Mouse (Mus musculus) kidney, embryonic 16.5 days (tissue): Measurements from ENCODE around the gene Gls. TPM values are rescaled to one million over a fixed set of nuclear protein-coding genes. Genes with fewer than 3 reads are reported as not detected.

Experiments used
- ATAC-seq: fragments of 200-750 bp; cut with Nextera tagmentation; 2 replicates; pipeline ENCODE4 v1.8.0; 2017; ENCODE audit warnings: moderate TSS enrichment; ENCODE audit not compliant: low FRiP score, low TSS enrichment
- H3K27ac ChIP-seq: fragments of 300-500 bp; sonication (generic); 2 replicates; pipeline ENCODE4 v1.5.1; 2014; ENCODE audit warnings: low read length
- H3K27me3 ChIP-seq: fragments of 300-500 bp; sonication (generic); 2 replicates; pipeline ENCODE4 v1.6.1; 2014; ENCODE audit warnings: low read length, control low read depth, mixed read lengths; ENCODE audit not compliant: insufficient read depth
- H3K36me3 ChIP-seq: fragments of 300-500 bp; sonication (generic); 2 replicates; pipeline ENCODE4 v1.6.1; 2014; ENCODE audit warnings: low read length, control low read depth, mixed read lengths; ENCODE audit not compliant: insufficient read depth
- H3K4me1 ChIP-seq: fragments of 300-500 bp; sonication (generic); 2 replicates; pipeline ENCODE4 v1.6.1; 2014; ENCODE audit warnings: low read length, control low read depth, mixed read lengths; ENCODE audit not compliant: insufficient read depth
- H3K4me2 ChIP-seq: fragments of 300-500 bp; sonication (generic); replicated peaks from 2 replicates; pipeline ENCODE4 v1.6.1; 2014; ENCODE audit warnings: low read depth, low read length
- H3K4me3 ChIP-seq: fragments of 300-500 bp; sonication (generic); 2 replicates; pipeline ENCODE4 v1.5.1; 2014; ENCODE audit warnings: mild to moderate bottlenecking, low read length
- H3K9ac ChIP-seq: fragments of 300-500 bp; sonication (generic); replicated peaks from 2 replicates; pipeline ENCODE4 v1.6.1; 2014; ENCODE audit warnings: low read length
- H3K9me3 ChIP-seq: fragments of 300-500 bp; sonication (generic); 2 replicates; pipeline ENCODE4 v1.6.1; 2016; ENCODE audit warnings: low read length, control low read depth
- WGBS: fragments of 180-500 bp; shearing (Covaris S2); extraction: QIAGEN DNeasy Blood & Tissue Kit; methylation state at CpG from one replicate; pipeline ENCODE4 v1.1.7; 2014; 5-methylcytosine and 5-hydroxymethylcytosine counted together
- polyA plus RNA-seq: library from polyadenylated mRNA; unstranded; fragments of >200 nt; fragmentation: Nextera tagmentation; extraction: Ambion mirVana; gene quantifications from 2 replicates; pipeline ENCODE4 v1.2.1, GENCODE M21; 2015

Gls gene
- polyA plus RNA-seq, 1 experiment from 2014 or later: 18.9 TPM

- no peaks in the 10 kb centered on the region for H3K27me3 ChIP-seq
- H3K4me2 ChIP-seq: no peak overlapping the region
- H3K9ac ChIP-seq: no peak overlapping the region
- 53% methylated on average over 3 of the region's 3 CpGs for WGBS
- ATAC-seq: no peak
- no peaks in the 10 kb centered on the region for H3K4me1 ChIP-seq
- H3K27ac ChIP-seq: no peak overlapping the region
- H3K36me3 ChIP-seq: no peaks in the 10 kb centered on the region
- no peaks in the 10 kb centered on the region for H3K9me3 ChIP-seq
- H3K4me3 ChIP-seq: no peak overlapping the region
These were observed 34.6 kb upstream of the Gls start for GRCm38 (mm10) chr1:52267606-52268005.

- no peak overlapping the region for H3K27ac ChIP-seq
- no peaks in the 10 kb centered on the region for H3K36me3 ChIP-seq
- no peak overlapping the region for H3K4me2 ChIP-seq
- H3K27me3 ChIP-seq: no peaks in the 10 kb centered on the region
- WGBS: 76% methylated on average over 3 of the region's 3 CpGs
- ATAC-seq: no peak
- no peaks in the 10 kb centered on the region for H3K9me3 ChIP-seq
- no peak overlapping the region for H3K4me3 ChIP-seq
- no peak overlapping the region for H3K9ac ChIP-seq
- no peaks in the 10 kb centered on the region for H3K4me1 ChIP-seq
These were observed 33.0 kb upstream of the Gls start for GRCm38 (mm10) chr1:52265886-52266516.

- H3K4me1 ChIP-seq: no peaks in the 10 kb centered on the region
- H3K27ac ChIP-seq: no peak overlapping the region
- no peak overlapping the region for H3K9ac ChIP-seq
- WGBS: 39% methylated on average over 3 of the region's 3 CpGs
- H3K4me2 ChIP-seq: no peak overlapping the region
- H3K36me3 ChIP-seq: no peaks in the 10 kb centered on the region
- no peaks in the 10 kb centered on the region for H3K27me3 ChIP-seq
- no peak for ATAC-seq
- no peak overlapping the region for H3K4me3 ChIP-seq
- no peaks in the 10 kb centered on the region for H3K9me3 ChIP-seq
These were observed 31.3 kb upstream of the Gls start for GRCm38 (mm10) chr1:52264290-52264689.

- Histone ChIP-seq H3K27ac (no peak overlapping the region), H3K4me2 (no peak overlapping the region), H3K4me3 (no peak overlapping the region), H3K9ac (no peak overlapping the region), H3K27me3 (no peaks in the 10 kb centered on the region), H3K4me1 (no peaks in the 10 kb centered on the region), H3K9me3 (no peaks in the 10 kb centered on the region), H3K36me3 (no peaks in the 10 kb centered on the region)
- WGBS: 97% methylated on average over 4 of the region's 4 CpGs
- ATAC-seq: no peak
These were observed 27.5 kb upstream of the Gls start for GRCm38 (mm10) chr1:52260354-52261090.

- H3K9me3 ChIP-seq: no peaks in the 10 kb centered on the region
- H3K27ac ChIP-seq: no peak overlapping the region
- ATAC-seq: no peak
- no peaks in the 10 kb centered on the region for H3K36me3 ChIP-seq
- no peak overlapping the region for H3K4me2 ChIP-seq
- H3K4me3 ChIP-seq: no peak overlapping the region
- no peaks in the 10 kb centered on the region for H3K27me3 ChIP-seq
- H3K9ac ChIP-seq: no peak overlapping the region
- 77% methylated on average over 9 of the region's 9 CpGs for WGBS
- 0 out of 2 replicates have a peak, but pooled peaks cover 2% of the 10 kb centered on the region for H3K4me1 ChIP-seq
These were observed 25.1 kb upstream of the Gls start for GRCm38 (mm10) chr1:52258006-52258749.

- no peak for ATAC-seq
- 64% methylated on average over 4 of the region's 4 CpGs for WGBS
- Histone ChIP-seq H3K9ac (no peak overlapping the region), H3K4me1 (0 out of 2 replicates have a peak, but pooled peaks cover 2% of the 10 kb centered on the region), H3K27ac (no peak overlapping the region), H3K4me3 (no peak overlapping the region), H3K27me3 (no peaks in the 10 kb centered on the region), H3K9me3 (no peaks in the 10 kb centered on the region), H3K4me2 (no peak overlapping the region), H3K36me3 (no peaks in the 10 kb centered on the region)
These were observed 23.9 kb upstream of the Gls start for GRCm38 (mm10) chr1:52256916-52257315.

- Histone ChIP-seq H3K36me3 (no peaks in the 10 kb centered on the region), H3K4me2 (no peak overlapping the region), H3K4me1 (peaks cover 5% of the 10 kb centered on the region; the same call in 1 of the 2 replicates), H3K9ac (no peak overlapping the region), H3K27ac (no peak overlapping the region), H3K4me3 (no peak overlapping the region), H3K9me3 (no peaks in the 10 kb centered on the region), H3K27me3 (no peaks in the 10 kb centered on the region)
- WGBS: 75% methylated on average over 4 of the region's 4 CpGs
- ATAC-seq: no peak
These were observed 23.2 kb upstream of the Gls start for GRCm38 (mm10) chr1:52256194-52256593.

- Histone ChIP-seq H3K4me3 (no peak overlapping the region), H3K9me3 (no peaks in the 10 kb centered on the region), H3K4me1 (peaks cover 7% of the 10 kb centered on the region; the same call in 1 of the 2 replicates), H3K4me2 (no peak overlapping the region), H3K27ac (no peak overlapping the region), H3K9ac (no peak overlapping the region), H3K36me3 (no peaks in the 10 kb centered on the region), H3K27me3 (no peaks in the 10 kb centered on the region)
- 58% methylated on average over 2 of the region's 2 CpGs for WGBS
- ATAC-seq: no peak
These were observed 21.4 kb upstream of the Gls start for GRCm38 (mm10) chr1:52254411-52254810.

- no peaks in the 10 kb centered on the region for H3K36me3 ChIP-seq
- H3K4me1 ChIP-seq: peaks cover 7% of the 10 kb centered on the region; the same call in 1 of the 2 replicates
- H3K27ac ChIP-seq: no peak overlapping the region
- H3K4me3 ChIP-seq: no peak overlapping the region
- ATAC-seq: peak; percentile 70; the same call in 1 of the 2 replicates
- no peaks in the 10 kb centered on the region for H3K9me3 ChIP-seq
- 33% methylated on average over 6 of the region's 6 CpGs for WGBS
- no peak overlapping the region for H3K4me2 ChIP-seq
- no peak overlapping the region for H3K9ac ChIP-seq
- H3K27me3 ChIP-seq: no peaks in the 10 kb centered on the region
These were observed 20.4 kb upstream of the Gls start for GRCm38 (mm10) chr1:52253386-52253785.
